Mouse (Mus musculus) forebrain, embryonic 11.5 days (tissue): ENCODE measurements at regions not wholly inside any gene's neighbourhood (a gene's known extent, or its start where the extent isn't known, plus 50 kb on each side); places are given as distances from the start of the nearest gene placed in this dataset.
A peak's percentile ranks its signal among the peaks of the same experiment; 100 is the strongest.

Experiments used
- ATAC-seq: fragments of 200-750 bp; cut with Nextera tagmentation; replicated peaks from 2 replicates; pipeline ENCODE4 v1.8.0; 2017; ENCODE audit warnings: moderate TSS enrichment; ENCODE audit not compliant: low FRiP score
- DNase-seq: peaks from one replicate; pipeline ENCODE4 v3.0.0-alpha.2; 2017; ENCODE audit warnings: low spot score
- H3K27ac ChIP-seq: fragments of 300-500 bp; sonication (generic); 2 replicates; pipeline ENCODE4 v1.5.1; 2014; ENCODE audit warnings: low read depth, low read length
- H3K27me3 ChIP-seq: fragments of 300-500 bp; sonication (generic); 2 replicates; pipeline ENCODE4 v1.6.1; 2014; ENCODE audit warnings: mild to moderate bottlenecking, low read length, mixed read lengths; ENCODE audit not compliant: control insufficient read depth, insufficient read depth
- H3K36me3 ChIP-seq: fragments of 300-500 bp; sonication (generic); 2 replicates; pipeline ENCODE4 v1.6.1; 2014; ENCODE audit warnings: mild to moderate bottlenecking, low read length, moderate library complexity, mixed read lengths; ENCODE audit not compliant: control insufficient read depth, insufficient read depth
- H3K4me1 ChIP-seq: fragments of 300-500 bp; sonication (generic); replicated peaks from 2 replicates; pipeline ENCODE4 v1.6.1; 2014; ENCODE audit warnings: low read length, mixed read lengths; ENCODE audit not compliant: control insufficient read depth, insufficient read depth
- H3K4me2 ChIP-seq: fragments of 300-500 bp; sonication (generic); 2 replicates; pipeline ENCODE4 v1.6.1; 2014; ENCODE audit warnings: low read depth, mild to moderate bottlenecking, low read length, moderate library complexity, mixed read lengths; ENCODE audit not compliant: severe bottlenecking
- H3K4me3 ChIP-seq: fragments of 300-500 bp; sonication (generic); 2 replicates; pipeline ENCODE4 v1.5.1; 2014; ENCODE audit warnings: low read depth, low read length
- H3K9ac ChIP-seq: fragments of 300-500 bp; sonication (generic); 2 replicates; pipeline ENCODE4 v1.6.1; 2014; ENCODE audit warnings: low read length
- H3K9me3 ChIP-seq: fragments of 300-500 bp; sonication (generic); 2 replicates; pipeline ENCODE4 v1.6.1; 2016; ENCODE audit warnings: low read length, mixed read lengths; ENCODE audit not compliant: control insufficient read depth
- WGBS: fragments of 180-500 bp; shearing (Covaris S2); extraction: QIAGEN DNeasy Blood & Tissue Kit; methylation state at CpG from one replicate; pipeline ENCODE4 v1.1.7; 2014; 5-methylcytosine and 5-hydroxymethylcytosine counted together

DNA sequence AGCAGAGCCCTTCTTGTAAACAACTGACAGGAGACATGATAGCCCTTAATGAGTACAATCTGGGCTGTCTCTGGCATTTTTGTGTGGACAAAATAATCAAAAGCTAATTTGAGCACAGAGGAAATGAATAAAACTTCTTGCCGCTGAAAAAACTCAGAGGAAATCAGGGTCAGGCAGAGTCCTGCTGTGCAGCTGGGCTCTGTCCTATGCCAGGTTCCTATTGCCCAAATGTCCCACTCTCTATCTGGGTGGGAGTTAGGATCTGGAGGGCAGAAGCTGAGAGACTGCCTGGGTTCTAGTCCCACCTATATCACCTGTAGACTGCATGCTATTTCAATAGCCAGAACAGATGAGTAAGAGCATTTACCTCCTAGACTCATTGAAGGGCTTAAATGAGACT is 83.8 kb upstream of the Bmp2k start:
- no peak for DNase-seq

DNA sequence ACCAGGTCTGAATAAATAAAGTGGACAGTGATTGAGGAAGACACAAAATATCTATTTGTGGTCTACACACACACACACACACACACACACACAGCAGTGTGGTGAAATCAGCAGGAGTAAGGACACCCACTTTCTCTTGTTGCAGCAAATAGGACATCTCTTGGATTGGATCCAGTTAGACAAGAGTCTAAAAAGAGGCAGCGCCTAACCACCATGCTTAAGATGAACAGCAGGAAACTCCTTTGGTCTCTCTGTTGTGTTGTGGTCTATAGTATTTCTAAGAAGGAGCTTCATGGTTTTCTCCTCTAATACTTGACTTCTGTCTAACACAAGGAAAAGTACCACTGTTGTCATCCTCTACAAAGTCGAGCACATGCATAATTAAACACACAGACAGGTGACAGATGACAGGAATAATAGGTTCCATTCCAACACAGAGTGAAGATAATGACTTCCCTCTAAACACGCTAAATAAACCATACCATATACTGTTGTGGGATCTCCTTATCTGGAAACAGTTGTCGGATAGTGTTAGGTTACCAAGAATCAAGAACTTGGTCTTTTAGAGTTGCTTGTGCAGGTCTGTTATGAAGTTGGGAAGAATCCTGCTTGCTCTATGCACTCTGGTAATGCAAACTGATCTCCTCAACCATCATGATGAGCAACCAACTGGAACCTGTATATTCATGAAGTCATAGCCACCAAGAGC is 82.6 kb upstream of the Bmp2k start:
- 94% methylated on average over 4 of the region's 4 CpGs for WGBS
- Histone ChIP-seq H3K4me1 (no peaks in the 10 kb centered on the region), H3K9ac (no peak overlapping the region), H3K4me3 (no peak overlapping the region), H3K27me3 (no peaks in the 10 kb centered on the region), H3K27ac (no peak overlapping the region), H3K9me3 (no peaks in the 10 kb centered on the region), H3K36me3 (no peaks in the 10 kb centered on the region), H3K4me2 (no peak overlapping the region)
- no peak for DNase-seq
- ATAC-seq, result no peak

More for the DNA sequence above, 83.8 kb upstream of the Bmp2k start:
- H3K9ac ChIP-seq, result no peak overlapping the region
- H3K9me3 ChIP-seq, result no peaks in the 10 kb centered on the region
- no peaks in the 10 kb centered on the region for H3K4me1 ChIP-seq
- ATAC-seq, result no peak
- no peak overlapping the region for H3K27ac ChIP-seq
- no peak overlapping the region for H3K4me2 ChIP-seq
- H3K4me3 ChIP-seq, result no peak overlapping the region
- WGBS, result 69% methylated on average over 1 of the region's 1 CpGs
- no peaks in the 10 kb centered on the region for H3K27me3 ChIP-seq
- no peaks in the 10 kb centered on the region for H3K36me3 ChIP-seq

DNA sequence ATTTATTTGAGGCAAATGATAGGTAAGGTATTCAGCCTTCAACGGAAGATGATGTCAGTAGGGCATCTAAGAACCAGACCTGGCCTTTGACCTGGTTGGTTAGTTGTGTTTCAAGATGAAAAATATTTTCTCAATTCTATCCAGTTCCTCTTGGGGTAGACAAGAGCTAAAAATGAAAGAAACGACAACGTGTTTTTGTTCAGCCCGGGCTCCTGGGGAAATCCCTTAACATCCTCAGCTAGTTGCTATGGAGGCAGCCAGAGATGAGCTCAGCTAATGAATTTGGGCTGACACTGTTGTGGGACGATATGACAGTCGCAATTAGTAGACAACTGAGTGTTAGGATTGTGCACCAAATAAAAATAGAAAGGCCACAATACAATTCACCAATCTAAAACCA is 80.6 kb upstream of the Bmp2k start:
- H3K9me3 ChIP-seq, result no peaks in the 10 kb centered on the region
- H3K36me3 ChIP-seq, result no peaks in the 10 kb centered on the region
- ATAC-seq (no peak), DNase-seq (no peak)
- H3K27me3 ChIP-seq, result no peaks in the 10 kb centered on the region
- H3K4me3 ChIP-seq, result no peak overlapping the region
- WGBS, result 84% methylated on average over 6 of the region's 6 CpGs
- no peak overlapping the region for H3K9ac ChIP-seq
- H3K4me2 ChIP-seq, result no peak overlapping the region
- no peaks in the 10 kb centered on the region for H3K4me1 ChIP-seq
- H3K27ac ChIP-seq, result no peak overlapping the region

DNA sequence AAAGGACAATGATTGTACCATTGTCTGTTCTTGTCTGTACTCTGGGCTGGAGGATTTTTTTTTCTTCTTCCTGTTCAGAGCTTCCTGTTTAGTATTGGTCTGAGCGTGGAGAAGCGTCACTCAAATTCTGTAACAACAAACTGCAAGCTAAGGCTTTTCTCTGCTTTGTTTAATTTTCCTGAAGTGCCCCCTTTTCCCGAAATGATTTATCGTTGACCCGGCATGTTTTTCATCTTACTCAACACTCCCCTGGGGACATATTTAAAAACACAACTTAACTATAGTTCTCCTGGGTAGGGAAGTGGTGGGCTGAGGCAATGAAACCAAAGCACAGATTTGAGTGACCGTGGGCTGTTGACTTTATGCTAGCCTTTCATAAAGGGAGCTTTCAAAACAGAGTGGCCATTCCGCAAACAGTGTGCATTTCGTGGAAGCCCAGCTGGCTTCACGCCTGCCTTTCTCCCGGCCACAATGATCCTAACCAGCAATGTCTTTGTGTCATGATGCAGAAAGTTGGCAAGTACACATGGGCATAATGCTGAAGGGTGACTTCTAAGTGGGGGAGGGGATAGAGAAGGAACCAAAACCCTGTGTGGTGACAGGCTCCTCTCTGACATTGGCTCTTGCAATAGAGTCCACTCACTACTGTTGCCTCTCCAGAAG is 79.8 kb upstream of the Bmp2k start:
- Histone ChIP-seq H3K9me3 (no peaks in the 10 kb centered on the region), H3K27ac (no peak overlapping the region), H3K4me1 (no peaks in the 10 kb centered on the region), H3K4me2 (no peak overlapping the region), H3K4me3 (no peak overlapping the region), H3K9ac (no peak overlapping the region), H3K36me3 (no peaks in the 10 kb centered on the region), H3K27me3 (no peaks in the 10 kb centered on the region)
- DNase-seq (no peak), ATAC-seq (no peak)
- 65% methylated on average over 10 of the region's 10 CpGs for WGBS

DNA sequence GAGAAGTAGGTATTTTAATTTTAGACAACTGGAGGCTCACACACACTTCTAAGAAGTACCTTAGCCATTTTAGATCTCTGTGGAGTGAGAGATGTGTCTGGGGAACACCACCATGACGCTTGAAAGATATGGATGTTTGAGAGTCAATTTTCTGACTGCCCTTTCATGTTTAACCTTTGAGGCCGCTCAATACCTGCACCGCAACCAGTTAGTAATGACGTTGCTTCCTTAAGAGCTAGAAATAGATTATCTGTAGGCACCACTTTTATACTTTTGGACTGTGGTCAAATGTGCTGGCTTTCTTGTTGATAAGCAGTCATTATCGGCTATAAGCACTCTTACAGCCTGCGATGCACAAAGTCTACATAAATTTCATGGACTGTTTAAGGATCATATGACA is 78.3 kb upstream of the Bmp2k start:
- no peak overlapping the region for H3K4me2 ChIP-seq
- DNase-seq (no peak), ATAC-seq (no peak)
- H3K27ac ChIP-seq, result no peak overlapping the region
- peaks cover 3% of the 10 kb centered on the region; the same call in 1 of the 2 replicates for H3K4me1 ChIP-seq
- WGBS, result 89% methylated on average over 6 of the region's 6 CpGs
- H3K9ac ChIP-seq, result no peak overlapping the region
- H3K4me3 ChIP-seq, result no peak overlapping the region
- H3K36me3 ChIP-seq, result no peaks in the 10 kb centered on the region
- no peaks in the 10 kb centered on the region for H3K27me3 ChIP-seq
- H3K9me3 ChIP-seq, result no peaks in the 10 kb centered on the region

DNA sequence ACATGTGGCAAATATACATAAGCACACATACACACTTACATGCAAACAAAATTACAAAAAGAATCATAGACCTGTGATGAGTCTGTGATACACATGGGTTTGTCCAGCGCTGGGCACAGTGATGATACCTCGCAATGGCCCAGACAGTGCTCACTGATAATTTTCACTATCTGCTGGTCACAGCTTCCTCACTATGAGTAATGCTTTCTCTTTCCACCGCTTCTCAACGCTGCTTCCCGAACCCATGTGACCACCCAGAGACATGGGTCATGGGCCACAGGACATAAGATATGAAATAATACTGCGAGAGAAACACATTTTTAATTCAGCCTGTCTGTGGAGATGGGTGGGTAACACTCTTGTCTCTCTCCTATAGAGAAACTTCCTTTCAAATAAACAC is 76.5 kb upstream of the Bmp2k start:
- WGBS, result 94% methylated on average over 6 of the region's 6 CpGs

DNA sequence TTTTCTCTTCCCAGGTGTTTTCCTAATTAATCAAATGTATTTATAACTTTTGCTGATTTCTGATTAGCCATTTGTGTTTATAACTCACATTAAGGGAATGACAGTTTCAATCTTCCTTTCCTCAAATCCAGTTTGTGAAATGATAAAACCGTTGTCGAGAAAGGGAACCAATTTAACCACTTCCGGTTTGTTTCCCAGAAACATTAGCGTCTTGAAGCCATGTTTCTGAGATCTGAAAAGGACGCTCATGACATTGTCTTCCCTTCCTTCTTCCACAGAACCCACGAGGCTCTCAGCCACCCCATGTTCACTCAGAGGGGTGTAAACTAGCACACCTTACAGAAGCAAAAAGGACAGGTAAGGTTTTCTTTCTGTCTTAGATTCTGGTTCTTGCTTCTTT is 76.0 kb upstream of the Bmp2k start:
- H3K9ac ChIP-seq, result no peak overlapping the region
- H3K4me2 ChIP-seq, result no peak overlapping the region
- WGBS, result 85% methylated on average over 6 of the region's 6 CpGs
- DNase-seq (no peak), ATAC-seq (no peak)
- peaks cover 3% of the 10 kb centered on the region; the same call in 1 of the 2 replicates for H3K4me1 ChIP-seq
- no peak overlapping the region for H3K4me3 ChIP-seq
- no peaks in the 10 kb centered on the region for H3K9me3 ChIP-seq
- 0 out of 2 replicates have a peak overlapping the region, but pooled peaks have one; percentile 37 for H3K27ac ChIP-seq
- H3K36me3 ChIP-seq, result no peaks in the 10 kb centered on the region
- H3K27me3 ChIP-seq, result no peaks in the 10 kb centered on the region

More for the DNA sequence above, 76.5 kb upstream of the Bmp2k start:
- Histone ChIP-seq H3K27ac (no peak overlapping the region), H3K4me2 (no peak overlapping the region), H3K27me3 (no peaks in the 10 kb centered on the region), H3K36me3 (no peaks in the 10 kb centered on the region), H3K4me1 (peaks cover 3% of the 10 kb centered on the region; the same call in 1 of the 2 replicates), H3K4me3 (no peak overlapping the region), H3K9ac (no peak overlapping the region), H3K9me3 (no peaks in the 10 kb centered on the region)
- no peak for ATAC-seq
- DNase-seq, result no peak

DNA sequence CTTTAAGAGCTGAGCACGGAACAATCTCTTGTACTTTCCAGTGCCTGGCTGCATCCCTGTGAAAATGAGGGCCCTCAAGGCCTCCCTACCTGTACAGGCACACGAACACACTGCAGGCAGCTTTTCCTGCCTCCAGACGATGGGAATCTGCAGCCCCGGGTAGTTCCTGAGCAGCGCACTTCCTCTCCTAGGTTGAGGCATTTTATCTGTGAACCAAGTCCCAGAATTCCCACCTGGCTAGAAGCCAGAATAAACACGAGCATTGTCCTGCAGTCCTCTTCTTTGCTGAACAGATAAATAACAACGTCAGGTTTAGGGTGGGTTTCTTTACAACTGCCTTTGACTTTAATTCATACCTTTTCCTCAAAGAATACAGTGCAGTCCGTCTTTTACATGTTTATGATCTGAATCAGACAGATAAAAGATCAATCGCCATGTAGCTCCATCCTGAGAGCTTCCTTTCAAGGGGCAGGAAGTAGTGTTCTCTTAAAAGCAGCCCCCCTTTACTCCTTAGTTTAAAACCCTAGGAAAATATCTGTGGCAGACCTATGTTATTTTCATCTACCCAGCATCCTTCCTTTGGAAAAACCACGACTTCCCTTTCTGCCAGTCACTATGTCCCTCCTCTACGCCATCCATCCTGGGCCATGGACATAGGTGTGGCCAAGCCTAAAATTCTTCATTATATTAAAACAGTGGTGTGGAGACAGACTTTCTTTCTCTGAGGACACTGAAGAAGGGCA is 75.3 kb upstream of the Bmp2k start:
- Histone ChIP-seq H3K9ac (no peak overlapping the region), H3K27me3 (no peaks in the 10 kb centered on the region), H3K36me3 (no peaks in the 10 kb centered on the region), H3K4me1 (peaks cover 3% of the 10 kb centered on the region; the same call in 1 of the 2 replicates), H3K4me3 (no peak overlapping the region), H3K4me2 (no peak overlapping the region), H3K9me3 (no peaks in the 10 kb centered on the region), H3K27ac (no peak overlapping the region)
- WGBS, result 74% methylated on average over 11 of the region's 11 CpGs
- DNase-seq (no peak), ATAC-seq (no peak)
